Mouse (Mus musculus) lung, postnatal 0 days (tissue): ENCODE data around the gene Gm17087.

Experiments
- CTCF ChIP-seq: IDR thresholded peaks from 2 replicates; pipeline ENCODE4 v1.5.1; 2016; ENCODE audit warnings: antibody characterized with exemption, mild to moderate bottlenecking
- EP300 ChIP-seq: IDR thresholded peaks from 2 replicates; pipeline ENCODE4 v1.6.1; 2016; ENCODE audit warnings: antibody characterized with exemption, mild to moderate bottlenecking, control low read depth

- TF ChIP-seq CTCF (peak; percentile 59), EP300 (no peak)
Measured at GRCm38 (mm10) chr17:8580360-8580759, 13.6 kb upstream of the Gm17087 start.
